Mouse (Mus musculus) cerebellum, adult 18-20 months (tissue): ENCODE results near the gene Glis1.

Experiments used
- DNase-seq, 2 experiments: peaks; one replicate each; pipeline ENCODE4 v3.0.0; 2021

Gene Glis1

DNA sequence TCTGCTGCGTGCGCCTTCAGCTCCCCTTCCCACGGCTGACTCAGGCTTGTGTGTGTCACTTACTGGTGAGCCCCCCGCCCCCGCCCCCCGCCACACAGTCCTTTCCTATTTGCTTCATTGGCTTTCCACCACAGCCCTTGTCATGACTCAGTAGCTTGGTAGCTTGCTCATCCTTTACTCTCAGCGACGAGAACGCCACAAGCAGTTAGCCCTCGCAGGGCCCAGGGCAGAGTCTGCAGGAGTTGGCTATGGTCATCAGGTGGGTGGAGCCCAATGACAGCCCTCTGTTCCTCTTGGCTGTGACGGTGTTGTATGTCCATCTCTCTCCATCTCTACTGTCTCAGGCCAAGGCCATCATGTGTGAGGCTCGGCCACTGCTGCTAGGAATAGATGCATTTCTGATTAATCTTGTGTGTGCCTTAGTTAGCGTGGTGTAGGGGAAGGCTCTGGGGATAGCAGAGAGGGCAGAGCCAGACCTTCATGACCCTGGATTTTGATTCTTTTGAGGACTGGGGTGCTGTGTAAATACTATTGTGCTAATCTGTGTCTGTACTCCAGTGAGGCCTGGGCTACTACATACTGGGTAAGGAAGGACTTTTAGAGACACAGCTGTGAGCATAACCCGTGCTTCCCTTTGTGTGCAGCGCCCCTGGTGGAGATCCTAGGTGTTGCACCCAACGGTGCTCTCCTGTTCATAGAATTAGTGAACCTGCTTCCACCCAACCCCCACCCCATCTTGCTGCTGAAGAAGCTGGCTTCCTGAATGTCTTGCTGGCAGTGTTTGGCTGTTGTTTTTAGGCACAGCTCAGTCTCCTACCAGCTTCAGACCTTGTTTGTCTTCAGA, 19.0 kb downstream of the Glis1 start:
- peak; percentile 68 to 70 for DNase-seq

GRCm38 (mm10) chr4:107457602-107458001, 23.2 kb downstream of the Glis1 start:
- no peak for DNase-seq

GRCm38 (mm10) chr4:107458907-107459306, 24.5 kb downstream of the Glis1 start:
- DNase-seq: no peak

DNA sequence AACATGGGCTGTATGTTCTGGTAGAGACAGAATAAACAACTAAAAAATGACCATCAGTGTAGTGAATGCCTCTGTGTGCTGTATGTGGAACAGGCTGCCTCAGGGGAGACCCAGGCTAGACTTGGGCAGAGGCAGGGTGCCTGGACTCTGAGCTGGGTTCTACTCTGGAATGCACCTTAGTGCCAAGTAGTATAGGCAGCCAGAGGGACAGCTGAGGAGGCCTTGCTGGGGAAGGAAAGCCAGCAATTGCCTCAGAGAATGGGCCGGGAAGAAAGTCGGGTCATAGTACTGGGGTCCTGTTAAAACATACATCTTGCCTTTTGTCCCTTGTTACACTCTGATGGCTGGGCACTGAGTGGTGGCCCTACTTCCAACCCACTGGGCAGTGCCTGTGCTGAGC, 25.1 kb downstream of the Glis1 start:
- no peak for DNase-seq

GRCm38 (mm10) chr4:107460468-107460867, 26.1 kb downstream of the Glis1 start:
- no peak for DNase-seq

DNA sequence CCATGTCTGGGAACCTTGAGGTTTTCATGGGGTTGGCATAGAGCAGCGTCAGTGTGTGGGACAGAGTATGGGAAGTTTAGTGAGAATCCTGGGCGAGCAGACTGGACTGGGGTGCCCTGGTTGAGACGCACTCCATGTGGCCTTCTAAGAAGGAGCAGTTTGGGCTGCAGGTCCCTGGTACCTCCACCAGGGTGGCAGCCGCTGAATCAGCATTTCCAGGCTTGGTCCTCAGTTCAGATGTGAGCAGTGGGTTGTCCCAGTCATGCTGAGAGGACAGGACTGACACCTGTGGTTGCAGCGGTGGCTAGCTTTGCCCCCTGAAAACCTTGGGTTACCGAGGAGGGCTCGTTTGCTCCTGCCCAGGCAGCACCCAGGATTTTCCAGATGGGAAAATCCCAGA, 33.4 kb downstream of the Glis1 start:
- no peak for DNase-seq

DNA sequence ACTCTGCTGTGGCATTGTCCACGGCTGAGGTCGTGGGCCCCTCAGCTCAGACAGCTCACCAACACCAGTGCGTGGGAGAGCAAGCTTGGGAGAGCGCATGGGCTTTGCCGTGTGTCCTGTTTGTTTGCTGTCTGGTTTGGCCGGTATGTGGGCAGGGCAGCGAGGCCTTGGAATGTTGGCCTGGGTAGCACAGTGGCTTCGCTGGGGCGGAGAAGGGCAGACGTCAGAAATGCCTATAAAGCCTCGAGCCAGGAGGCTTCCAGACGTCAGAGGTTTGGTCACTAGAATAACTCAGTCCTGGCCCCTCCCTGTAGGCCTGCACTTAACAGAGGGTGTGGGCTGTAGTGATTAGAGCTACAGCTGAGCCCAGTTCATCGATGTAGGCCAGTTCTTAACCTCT, 33.9 kb downstream of the Glis1 start:
- DNase-seq: no peak

- no peak for DNase-seq
These were observed 34.4 kb downstream of the Glis1 start for GRCm38 (mm10) chr4:107468768-107469167.

DNA sequence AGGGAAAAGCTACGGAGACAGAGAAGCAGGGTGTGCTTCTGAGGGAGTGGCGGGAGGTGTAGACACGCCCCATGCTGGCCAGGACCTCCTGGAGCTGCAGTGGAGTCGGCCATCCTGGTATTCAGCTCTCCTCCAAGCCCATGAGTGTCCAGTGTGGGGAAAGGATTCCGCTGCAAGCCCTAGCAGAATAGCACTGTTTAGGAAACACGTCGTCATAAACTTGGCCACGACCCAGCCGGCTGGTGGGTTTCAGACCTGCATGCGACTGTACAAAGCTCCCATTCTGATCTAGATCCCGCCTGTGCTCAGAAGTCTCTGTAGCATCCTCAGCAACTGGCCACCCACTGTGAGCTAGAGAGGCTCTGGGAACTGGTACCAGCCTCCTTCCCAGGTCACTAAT, 41.9 kb downstream of the Glis1 start:
- no peak for DNase-seq

DNA sequence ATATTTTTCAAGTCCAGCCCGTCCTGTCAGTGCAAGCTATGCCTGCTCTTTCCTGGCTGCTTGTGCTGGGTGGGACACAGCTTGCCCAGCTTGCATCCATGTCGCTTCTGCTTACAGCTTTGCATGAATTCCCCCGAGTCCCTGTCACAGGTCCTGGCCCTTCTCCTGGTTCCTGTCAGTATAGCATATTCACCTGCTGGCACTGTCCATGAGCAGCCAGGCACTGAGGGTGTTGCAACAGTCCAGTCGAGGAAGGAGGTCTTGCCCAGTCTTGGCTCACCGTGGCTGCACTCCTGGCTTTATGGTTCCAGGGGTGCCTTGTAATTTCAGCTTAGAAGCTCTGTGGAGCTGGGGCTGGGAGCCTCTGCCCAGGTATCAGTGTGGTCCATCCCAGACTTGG, 44.6 kb downstream of the Glis1 start:
- no peak for DNase-seq

DNA sequence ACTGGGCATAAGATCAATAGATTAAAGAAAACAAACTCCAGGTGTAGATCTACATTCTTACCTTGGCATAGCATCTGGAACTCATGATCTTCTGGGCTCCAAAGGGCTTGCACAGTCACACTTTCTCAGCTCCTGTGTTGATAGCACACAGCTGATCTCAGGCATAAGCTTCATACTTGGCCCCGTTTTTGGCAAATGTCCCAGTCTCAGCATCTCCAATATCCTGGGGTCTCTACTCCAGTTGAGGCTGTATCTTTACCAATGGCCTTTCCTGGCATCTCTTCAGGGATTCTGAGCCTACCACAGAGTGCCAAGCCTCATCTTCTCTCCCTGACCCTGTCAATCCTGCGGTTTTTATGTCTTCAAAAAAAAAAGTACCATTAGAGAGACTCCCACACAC, 48.1 kb downstream of the Glis1 start:
- no peak for DNase-seq

DNA sequence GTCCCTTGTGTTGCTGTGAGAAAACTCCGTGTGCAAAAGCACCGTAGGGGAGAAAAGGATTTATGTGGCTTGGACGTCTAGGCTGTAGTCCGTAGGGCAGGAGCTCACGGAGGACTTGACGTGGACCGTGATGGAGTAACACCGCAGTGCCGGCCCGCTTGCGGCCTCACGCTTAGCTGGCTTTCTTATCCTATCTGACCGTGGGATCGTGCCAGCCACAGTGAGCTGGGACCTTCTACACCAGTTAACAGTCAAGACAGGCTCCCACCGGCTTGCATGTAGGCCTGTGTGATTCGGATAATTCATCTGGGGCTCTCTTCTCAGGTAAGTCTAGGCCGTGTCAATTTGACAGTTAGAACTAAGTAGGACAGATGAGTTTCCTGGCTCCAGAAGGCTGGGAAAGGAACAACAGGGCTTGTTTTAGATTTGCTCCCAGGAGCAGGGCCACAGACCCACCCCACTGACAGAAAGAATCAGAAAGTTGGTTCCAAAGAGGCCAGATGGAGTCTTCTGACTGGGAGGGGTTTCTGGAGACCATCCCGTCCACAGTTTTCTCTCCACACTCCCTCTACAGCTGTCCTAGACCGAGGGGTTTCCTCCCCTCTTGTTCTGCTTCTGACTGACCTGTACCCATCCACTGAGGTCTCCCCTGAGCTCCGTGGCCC, 49.3 kb downstream of the Glis1 start:
- no peak for DNase-seq

DNA sequence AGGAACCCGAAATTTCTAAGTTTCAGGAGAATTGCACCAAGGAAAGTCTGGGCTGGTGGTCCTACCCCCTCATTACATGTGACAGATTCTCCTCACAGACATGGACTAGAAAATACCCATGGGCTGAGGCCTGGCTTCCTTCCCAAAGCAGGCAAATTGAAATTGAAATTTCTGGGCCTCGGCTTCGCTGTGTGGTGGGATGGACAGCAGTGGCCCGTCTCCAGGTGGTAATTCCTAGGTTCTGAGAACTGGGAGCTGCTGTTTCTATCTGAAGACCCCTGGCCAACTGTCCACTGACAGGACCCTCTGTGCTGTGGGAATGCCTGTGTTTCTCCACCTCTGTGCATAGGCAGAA, 49.8 kb downstream of the Glis1 start:
- no peak for DNase-seq

GRCm38 (mm10) chr4:107485903-107486302, 51.5 kb downstream of the Glis1 start:
- no peak for DNase-seq

DNA sequence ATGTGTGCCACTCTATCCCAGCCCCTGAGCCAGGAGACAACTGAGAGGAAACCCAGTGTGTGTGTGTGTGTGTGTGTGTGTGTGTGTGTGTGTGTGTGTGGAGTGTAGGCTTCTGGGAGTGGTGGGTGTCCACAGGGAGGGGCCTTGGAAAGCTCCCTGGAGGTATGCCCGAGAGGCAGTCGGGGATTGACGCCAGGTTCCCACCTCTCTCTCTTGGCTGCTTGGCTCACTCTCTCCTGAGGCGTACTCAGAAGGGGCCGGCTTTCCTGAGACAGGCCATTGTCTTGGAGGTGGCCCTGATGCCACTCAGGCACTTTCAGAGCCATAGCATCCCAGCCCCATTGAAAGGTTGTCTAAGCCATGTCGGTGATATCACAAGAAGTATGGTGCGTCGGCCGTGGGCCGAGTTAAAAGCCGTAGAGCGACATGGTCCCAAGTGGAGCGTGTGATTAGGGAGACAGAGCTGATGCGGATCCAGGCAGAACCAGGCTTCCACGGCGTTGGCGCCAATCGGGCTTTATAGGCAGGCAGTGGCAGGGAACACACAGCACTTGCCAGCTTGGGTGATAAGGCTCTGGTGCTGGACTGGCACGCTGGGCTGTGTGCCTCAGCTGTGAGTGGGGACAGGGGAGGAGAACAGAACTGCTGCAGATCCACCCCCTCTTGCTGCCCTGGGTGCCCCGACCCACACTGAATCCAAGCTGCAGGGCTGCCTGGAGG, 54.9 kb downstream of the Glis1 start:
- no peak for DNase-seq

- DNase-seq: no peak
These were observed 58.6 kb downstream of the Glis1 start for GRCm38 (mm10) chr4:107492991-107493390.

DNA sequence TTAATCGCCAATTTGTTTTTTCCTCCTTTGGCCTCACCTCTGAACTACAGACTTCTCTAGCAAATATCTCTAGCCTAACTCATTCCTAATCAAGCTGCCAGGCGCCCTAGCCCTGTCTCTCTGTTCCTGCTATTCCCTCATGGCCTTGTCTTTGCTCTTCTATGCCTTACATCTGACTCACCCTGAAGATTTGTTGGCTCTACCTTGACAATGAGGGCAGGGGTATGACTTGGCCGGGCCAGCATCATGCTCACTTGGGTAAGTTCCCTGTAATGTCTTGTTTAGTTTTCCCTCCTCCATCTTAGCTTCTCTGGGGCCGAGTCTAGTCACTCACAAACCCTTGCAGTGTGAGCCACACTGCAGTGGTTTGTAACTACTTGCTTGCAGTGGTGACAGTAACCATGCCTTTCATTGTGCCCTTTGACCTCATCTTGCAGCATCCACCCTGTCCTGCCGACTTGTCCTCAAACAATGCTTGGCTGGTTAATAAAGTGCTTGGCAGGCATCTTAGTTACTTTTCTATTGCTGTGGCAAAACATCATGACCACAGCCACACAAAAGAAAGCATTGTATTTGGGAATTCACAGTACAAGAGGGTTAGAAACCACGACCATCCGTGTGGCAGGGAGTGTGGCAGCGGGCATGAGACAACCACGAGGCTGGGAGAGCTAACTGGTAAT, 61.5 kb downstream of the Glis1 start:
- no peak for DNase-seq

DNA sequence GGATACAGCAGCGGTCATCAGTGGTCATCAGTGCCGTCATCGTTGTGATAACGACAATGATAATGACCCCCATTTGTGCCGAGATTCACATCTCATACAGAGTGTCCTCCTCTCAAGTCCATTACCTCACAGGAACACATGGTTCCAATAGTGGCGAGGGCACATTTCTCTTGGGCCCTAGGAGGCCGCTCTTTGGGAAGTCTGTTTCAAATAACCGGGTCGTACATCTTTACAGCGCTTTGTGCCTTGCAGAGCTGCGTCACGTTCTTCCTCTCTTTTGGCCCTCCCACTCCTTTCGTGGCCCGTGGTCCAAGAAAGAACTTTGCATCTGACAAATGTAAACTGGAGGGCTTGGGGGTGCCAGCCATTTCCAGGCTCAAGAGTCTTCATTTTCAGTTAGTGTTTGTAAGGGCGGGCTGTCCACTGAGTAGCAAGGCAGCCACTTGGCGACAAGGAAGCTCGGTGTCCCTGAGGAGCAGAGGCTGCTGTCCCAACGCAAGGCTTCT, 63.1 kb downstream of the Glis1 start:
- DNase-seq: no peak

- no peak for DNase-seq
These were observed 68.2 kb downstream of the Glis1 start for GRCm38 (mm10) chr4:107502601-107503051.

GRCm38 (mm10) chr4:107514981-107515380, 80.6 kb downstream of the Glis1 start:
- no peak for DNase-seq

DNA sequence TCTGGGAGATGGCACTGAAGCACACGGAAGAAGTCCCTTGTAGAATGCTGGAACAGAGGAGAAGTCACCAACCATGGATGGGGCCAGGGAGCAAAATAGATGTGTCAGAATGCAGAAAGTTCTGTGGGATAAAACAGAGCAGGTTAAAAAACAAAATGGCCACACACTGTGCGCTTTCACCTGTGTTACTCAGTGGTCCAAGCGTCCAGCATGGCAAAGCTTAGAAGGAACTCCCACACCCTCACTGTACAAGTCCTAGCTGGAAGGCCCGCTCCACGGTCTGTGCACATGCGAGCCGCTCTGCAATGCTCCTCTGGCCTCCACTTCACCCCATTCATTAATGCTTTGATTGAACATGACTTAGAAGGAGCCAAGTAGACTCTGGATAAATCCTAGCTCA, 81.2 kb downstream of the Glis1 start:
- no peak for DNase-seq

GRCm38 (mm10) chr4:107518766-107519165, 84.4 kb downstream of the Glis1 start:
- no peak for DNase-seq

GRCm38 (mm10) chr4:107520071-107520470, 85.7 kb downstream of the Glis1 start:
- no peak for DNase-seq
